Mouse (Mus musculus): ENCODE results near the gene Pla2g2e. TPM values are rescaled to one million over a fixed set of nuclear protein-coding genes. Genes with fewer than 3 reads are reported as not detected.
A peak's percentile ranks its signal among the peaks of the same experiment; 100 is the strongest.

The Pla2g2e gene
- polyA plus RNA-seq (2015; fragmentation: Nextera tagmentation; extraction: Ambion mirVana): not detected in 2 replicates

DNA sequence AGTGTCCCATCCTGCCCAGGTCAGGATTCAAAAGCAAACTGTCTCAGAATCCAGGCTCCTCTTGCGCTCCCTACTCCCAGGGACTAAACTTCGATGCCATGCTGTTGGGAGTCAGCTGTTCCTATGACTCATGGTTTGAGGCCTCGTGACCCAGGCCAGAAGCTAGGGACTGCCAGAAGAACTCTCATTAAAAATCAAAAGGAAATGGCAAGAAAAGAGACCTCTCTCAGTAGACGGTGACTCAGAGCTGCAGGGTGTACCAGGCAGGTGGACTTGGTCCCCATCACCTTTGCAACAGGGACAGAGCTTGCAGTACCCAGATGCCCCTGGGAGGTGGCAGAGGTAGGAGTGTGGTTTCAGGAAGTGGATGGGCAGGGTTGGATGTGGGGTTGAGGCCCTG, at the start of gene Pla2g2e:
Gene Pla2g2e, plus strand, starts transcription at position 212 of the 400 bp plus-strand sequence.
- Histone ChIP-seq H3K4me2 (no peak within 1 kb of the TSS), H3K36me3 (no peaks in the 10 kb centered on the region), H3K4me1 (replicated peaks) (peaks cover 11% of the 10 kb centered on the region), H3K27me3 (peaks cover 15% of the 10 kb centered on the region; the same call in 1 of the 2 replicates), H3K9me3 (no peaks in the 10 kb centered on the region), H3K4me3 (no peak within 1 kb of the TSS), H3K27ac (replicated peaks) (0 out of 2 replicates have a peak within 1 kb of the TSS, but pooled peaks have one; percentile 18), H3K9ac (no peak within 1 kb of the TSS)
- 84% methylated on average over 4 of the region's 4 CpGs for WGBS
- no peak for ATAC-seq (ENCODE audit: low read depth)

DNA sequence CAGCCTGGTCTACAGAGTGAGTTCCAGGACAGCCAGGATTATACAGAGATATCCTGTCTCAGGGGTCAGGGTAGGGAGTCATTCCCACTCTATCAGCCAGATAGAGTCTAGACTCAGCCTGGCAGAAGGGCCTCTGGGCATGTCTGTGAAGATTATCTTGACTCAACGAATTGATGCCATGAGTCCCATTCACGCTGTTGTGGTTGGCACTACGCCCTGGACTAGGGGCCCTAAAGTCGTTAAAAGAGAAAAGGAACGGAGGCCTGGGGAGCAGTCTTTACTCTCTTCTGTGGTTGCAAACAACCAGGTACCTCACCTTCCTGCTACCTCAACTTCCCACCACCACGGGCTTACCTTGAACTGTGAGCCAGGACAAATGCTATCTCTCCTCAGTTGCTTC, 37.9 kb upstream of the Pla2g2e start:
- H3K4me2 ChIP-seq: no peak overlapping the region
- no peak for ATAC-seq (ENCODE audit: low read depth)
- WGBS: 85% methylated on average over 6 of the region's 6 CpGs
- no peak overlapping the region for H3K4me3 ChIP-seq
- no peaks in the 10 kb centered on the region for H3K4me1 ChIP-seq (replicated peaks)
- H3K36me3 ChIP-seq: no peaks in the 10 kb centered on the region
- H3K9me3 ChIP-seq: peaks cover 18% of the 10 kb centered on the region
- H3K27me3 ChIP-seq: no peaks in the 10 kb centered on the region
- H3K9ac ChIP-seq: no peak overlapping the region
- H3K27ac ChIP-seq (replicated peaks): no peak overlapping the region

DNA sequence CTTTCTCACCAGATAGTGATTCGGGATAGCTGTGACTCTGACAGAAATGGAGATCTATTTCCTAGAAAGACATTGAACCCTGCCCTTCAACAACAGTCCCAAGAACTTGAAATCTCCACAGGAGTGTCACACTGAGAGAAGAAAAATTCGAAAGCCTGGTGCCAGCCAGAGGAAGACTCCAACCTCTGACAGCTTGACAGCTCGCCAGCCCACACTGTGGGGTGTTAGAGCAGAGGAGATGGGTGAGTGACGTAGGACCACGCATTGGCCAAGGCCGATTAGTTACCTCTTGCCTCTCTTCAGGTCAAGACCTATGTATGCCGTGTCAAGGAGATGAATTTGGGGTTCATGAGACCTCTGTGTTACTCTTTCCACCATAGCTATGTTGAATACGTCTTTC, 37.0 kb upstream of the Pla2g2e start:
- no peaks in the 10 kb centered on the region for H3K27me3 ChIP-seq
- no peaks in the 10 kb centered on the region for H3K36me3 ChIP-seq
- WGBS: 83% methylated on average over 8 of the region's 8 CpGs
- no peak overlapping the region for H3K27ac ChIP-seq (replicated peaks)
- H3K9me3 ChIP-seq: peaks cover 23% of the 10 kb centered on the region
- no peak for ATAC-seq (ENCODE audit: low read depth)
- no peak overlapping the region for H3K9ac ChIP-seq
- no peaks in the 10 kb centered on the region for H3K4me1 ChIP-seq (replicated peaks)
- no peak overlapping the region for H3K4me2 ChIP-seq
- no peak overlapping the region for H3K4me3 ChIP-seq

DNA sequence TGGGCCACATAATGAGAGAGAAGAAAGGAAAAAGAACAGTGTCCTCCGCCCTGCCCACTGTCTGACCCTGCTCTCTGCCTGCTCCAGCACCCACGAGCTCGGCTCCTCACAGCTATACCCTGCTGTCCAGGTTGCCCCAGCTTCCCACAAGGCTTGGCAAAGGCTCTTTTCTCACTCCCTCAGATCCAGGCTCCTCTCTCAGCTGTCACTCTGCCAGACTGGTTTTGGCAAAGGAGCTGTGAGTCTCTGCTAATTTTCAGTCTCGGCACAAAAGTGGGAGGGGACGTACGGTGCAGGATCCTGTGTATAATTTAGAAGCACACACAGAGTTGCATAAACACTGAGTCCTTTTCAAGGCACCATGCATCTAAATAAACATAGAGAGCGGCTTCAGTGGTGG, 36.4 kb upstream of the Pla2g2e start:
- Histone ChIP-seq H3K9me3 (peaks cover 23% of the 10 kb centered on the region), H3K27ac (replicated peaks) (no peak overlapping the region), H3K9ac (no peak overlapping the region), H3K27me3 (no peaks in the 10 kb centered on the region), H3K4me3 (no peak overlapping the region), H3K36me3 (no peaks in the 10 kb centered on the region), H3K4me2 (no peak overlapping the region), H3K4me1 (replicated peaks) (no peaks in the 10 kb centered on the region)
- ATAC-seq (ENCODE audit: low read depth): no peak
- WGBS: 83% methylated on average over 7 of the region's 7 CpGs

DNA sequence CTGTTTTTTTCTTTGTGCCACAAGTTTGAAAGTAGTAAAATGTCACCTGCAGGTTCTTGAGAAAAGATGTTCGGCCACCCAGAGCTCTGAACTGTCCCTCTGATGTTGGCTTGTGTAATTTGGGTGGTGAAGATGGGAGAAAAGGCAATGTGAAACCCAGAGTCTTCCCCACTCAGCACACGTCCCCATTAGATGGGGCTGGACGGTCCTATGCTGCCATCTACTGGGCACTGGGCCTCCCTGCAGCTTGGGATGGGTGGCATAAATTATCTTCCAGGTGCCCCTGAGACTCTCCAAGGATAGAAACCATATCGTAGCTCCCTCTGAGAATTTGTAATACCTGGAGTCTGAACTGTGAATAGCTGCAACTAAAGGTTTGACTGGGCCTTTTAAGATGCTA, 26.3 kb upstream of the Pla2g2e start:
- Histone ChIP-seq H3K4me1 (replicated peaks) (no peaks in the 10 kb centered on the region), H3K36me3 (no peaks in the 10 kb centered on the region), H3K9me3 (no peaks in the 10 kb centered on the region), H3K27ac (replicated peaks) (no peak overlapping the region), H3K4me2 (no peak overlapping the region), H3K9ac (no peak overlapping the region), H3K27me3 (no peaks in the 10 kb centered on the region), H3K4me3 (no peak overlapping the region)
- ATAC-seq (ENCODE audit: low read depth): peak; percentile 63; the same call in 1 of the 2 replicates
- WGBS: 3% methylated on average over 4 of the region's 4 CpGs

DNA sequence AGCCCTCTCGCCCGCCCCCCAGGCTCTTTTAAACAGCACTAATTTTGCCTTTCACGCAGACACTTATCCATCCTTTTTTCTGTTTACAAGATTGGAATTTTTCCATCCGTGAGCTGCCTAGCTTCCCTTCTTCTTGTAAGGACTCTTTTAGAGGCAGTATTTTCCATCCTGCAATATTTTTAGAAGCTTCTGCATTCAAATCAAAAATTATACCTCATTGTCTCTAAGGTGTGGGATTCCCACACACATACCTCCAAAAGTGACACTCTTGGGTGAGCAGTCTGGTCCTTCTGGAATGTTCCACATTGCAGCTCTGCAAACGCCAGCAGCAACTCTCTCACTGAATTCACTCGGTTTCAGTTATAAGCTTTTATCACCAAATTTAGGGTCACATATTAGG, 24.8 kb upstream of the Pla2g2e start:
- WGBS: 70% methylated on average over 6 of the region's 6 CpGs
- Histone ChIP-seq H3K9me3 (no peaks in the 10 kb centered on the region), H3K4me1 (replicated peaks) (no peaks in the 10 kb centered on the region)

DNA sequence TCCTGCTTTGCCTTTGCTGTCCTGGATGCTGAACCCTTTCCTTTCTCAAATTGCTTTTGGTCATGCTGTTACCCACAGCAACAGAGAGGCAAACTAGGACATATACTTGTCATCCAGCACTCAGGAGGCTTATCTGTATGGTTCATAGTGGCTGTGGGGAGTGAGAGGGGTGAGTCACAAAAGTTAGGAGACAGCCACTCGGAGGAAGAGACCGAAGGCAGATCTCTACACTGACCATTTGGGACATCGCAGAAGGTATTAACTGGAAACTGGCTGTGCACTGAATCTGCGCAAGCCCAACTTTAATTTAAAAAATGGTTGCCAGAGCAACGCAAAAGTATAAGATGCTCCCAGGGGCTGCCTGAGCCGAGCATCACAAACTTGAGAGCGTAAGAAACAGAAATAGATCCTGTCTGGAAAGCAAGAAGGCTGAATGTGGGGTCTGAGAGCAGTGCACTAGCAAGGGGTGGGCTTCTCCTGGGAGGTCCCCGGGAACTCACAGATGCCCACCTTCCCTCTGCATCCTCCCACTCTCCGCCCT, 22.6 kb upstream of the Pla2g2e start:
- no peaks in the 10 kb centered on the region for H3K36me3 ChIP-seq
- H3K9me3 ChIP-seq: no peaks in the 10 kb centered on the region
- no peak overlapping the region for H3K4me2 ChIP-seq
- no peaks in the 10 kb centered on the region for H3K27me3 ChIP-seq
- no peak overlapping the region for H3K27ac ChIP-seq (replicated peaks)
- H3K4me1 ChIP-seq (replicated peaks): peaks cover 11% of the 10 kb centered on the region; the same call in 1 of the 2 replicates
- WGBS: 84% methylated on average over 9 of the region's 9 CpGs
- no peak for ATAC-seq (ENCODE audit: low read depth)
- H3K9ac ChIP-seq: no peak overlapping the region
- H3K4me3 ChIP-seq: no peak overlapping the region

More for the DNA sequence above, 24.8 kb upstream of the Pla2g2e start:
- Histone ChIP-seq H3K9ac (no peak overlapping the region), H3K36me3 (no peaks in the 10 kb centered on the region), H3K27ac (replicated peaks) (no peak overlapping the region), H3K4me2 (no peak overlapping the region), H3K27me3 (no peaks in the 10 kb centered on the region), H3K4me3 (no peak overlapping the region)
- ATAC-seq (ENCODE audit: low read depth): no peak

DNA sequence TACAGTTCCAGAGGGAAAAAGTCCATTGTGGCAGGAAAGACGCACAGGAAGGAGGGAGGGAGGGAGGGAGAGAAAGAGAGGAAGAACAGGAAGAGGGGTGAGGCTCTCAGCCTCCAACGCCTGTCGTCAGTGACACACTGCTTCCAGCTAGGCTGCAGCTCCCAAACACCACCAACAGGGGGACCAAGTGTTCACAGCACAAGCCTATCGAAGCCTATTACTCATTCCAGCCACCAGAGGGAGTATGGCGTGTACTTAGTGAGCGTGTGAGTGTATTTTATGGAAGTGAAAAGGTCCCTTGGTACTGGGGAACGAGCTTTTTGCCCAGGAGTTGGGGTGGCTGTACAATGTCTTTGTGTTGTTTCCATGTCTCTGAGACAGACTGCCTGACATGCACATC, 21.3 kb upstream of the Pla2g2e start:
- Histone ChIP-seq H3K4me3 (no peak overlapping the region), H3K4me1 (replicated peaks) (peaks cover 12% of the 10 kb centered on the region; the same call in 1 of the 2 replicates), H3K27me3 (no peaks in the 10 kb centered on the region), H3K27ac (replicated peaks) (no peak overlapping the region), H3K9me3 (no peaks in the 10 kb centered on the region), H3K4me2 (no peak overlapping the region), H3K9ac (no peak overlapping the region), H3K36me3 (no peaks in the 10 kb centered on the region)
- 25% methylated on average over 7 of the region's 7 CpGs for WGBS
- no peak for ATAC-seq (ENCODE audit: low read depth)

DNA sequence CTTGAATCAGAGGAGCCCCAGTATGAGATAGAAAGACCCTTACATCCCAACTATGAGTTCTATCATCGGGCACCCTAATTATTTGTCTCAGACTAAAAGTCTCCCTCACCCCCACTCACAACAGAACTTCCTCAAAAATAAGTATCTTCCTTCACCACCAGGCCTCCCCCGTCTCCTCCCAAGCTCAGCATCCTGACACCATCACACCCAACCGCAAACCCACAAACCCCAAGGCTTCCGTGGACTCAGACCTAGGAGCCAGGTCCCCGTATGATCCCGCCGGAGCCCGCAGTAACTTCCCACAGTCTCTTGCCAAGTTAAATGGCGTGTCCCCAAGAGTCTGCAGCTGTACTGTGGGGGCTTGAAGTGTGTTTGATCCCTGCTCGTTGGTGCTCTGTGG, 20.2 kb upstream of the Pla2g2e start:
- 86% methylated on average over 10 of the region's 10 CpGs for WGBS
- ATAC-seq (ENCODE audit: low read depth): no peak
- H3K9ac ChIP-seq: no peak overlapping the region
- H3K4me2 ChIP-seq: no peak overlapping the region
- peaks cover 12% of the 10 kb centered on the region; the same call in 1 of the 2 replicates for H3K4me1 ChIP-seq (replicated peaks)
- no peak overlapping the region for H3K4me3 ChIP-seq
- no peaks in the 10 kb centered on the region for H3K36me3 ChIP-seq
- H3K27ac ChIP-seq (replicated peaks): no peak overlapping the region
- H3K27me3 ChIP-seq: no peaks in the 10 kb centered on the region
- no peaks in the 10 kb centered on the region for H3K9me3 ChIP-seq

DNA sequence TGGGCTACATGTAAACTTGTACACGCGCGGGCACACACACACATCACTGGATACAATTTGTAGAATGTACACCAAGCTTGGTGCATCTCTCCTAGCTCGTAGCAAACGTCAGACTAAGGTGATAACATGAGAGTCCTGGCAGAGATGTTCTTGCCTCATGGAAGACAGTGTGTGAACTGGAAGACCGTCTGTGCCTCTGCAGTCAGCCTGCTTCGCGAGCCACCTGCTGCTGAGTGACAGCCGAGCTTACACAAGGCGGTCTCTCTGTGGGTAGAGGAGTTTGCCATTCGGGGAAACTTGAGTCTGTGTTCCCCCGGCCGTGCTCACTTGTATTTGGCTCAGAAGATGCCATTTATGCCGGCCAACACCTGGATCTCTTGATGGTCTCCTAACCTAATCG, 19.3 kb upstream of the Pla2g2e start:
- H3K9me3 ChIP-seq: no peaks in the 10 kb centered on the region
- peaks cover 12% of the 10 kb centered on the region; the same call in 1 of the 2 replicates for H3K4me1 ChIP-seq (replicated peaks)
- no peak for ATAC-seq (ENCODE audit: low read depth)
- H3K36me3 ChIP-seq: no peaks in the 10 kb centered on the region
- no peak overlapping the region for H3K4me2 ChIP-seq
- H3K27ac ChIP-seq (replicated peaks): no peak overlapping the region
- WGBS: 87% methylated on average over 15 of the region's 15 CpGs
- H3K4me3 ChIP-seq: no peak overlapping the region
- no peak overlapping the region for H3K9ac ChIP-seq
- H3K27me3 ChIP-seq: no peaks in the 10 kb centered on the region

DNA sequence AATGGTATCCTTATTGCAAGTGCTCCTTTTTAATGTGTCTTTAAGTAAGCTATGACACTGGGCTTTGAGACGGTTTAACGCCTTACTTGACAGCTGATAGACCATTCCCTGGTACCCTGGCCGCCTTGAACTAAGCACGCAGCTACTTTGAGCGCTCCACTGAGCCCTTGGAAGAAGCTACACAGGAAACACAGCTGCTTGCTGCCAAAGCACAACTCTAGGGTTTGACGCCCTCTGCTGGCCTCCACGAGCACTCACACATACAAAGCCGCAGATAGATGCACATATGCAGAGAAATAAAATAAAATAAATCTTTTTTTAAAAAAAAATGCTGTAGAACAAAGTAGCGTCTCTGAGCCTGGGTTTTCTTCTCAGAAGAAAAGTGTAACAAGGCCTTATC, 18.5 kb upstream of the Pla2g2e start:
- ATAC-seq (ENCODE audit: low read depth): peak; percentile 45; the same call in 1 of the 2 replicates
- 24% methylated on average over 9 of the region's 9 CpGs for WGBS
- no peak overlapping the region; the same call in none of the 2 replicates for H3K27ac ChIP-seq (replicated peaks)

DNA sequence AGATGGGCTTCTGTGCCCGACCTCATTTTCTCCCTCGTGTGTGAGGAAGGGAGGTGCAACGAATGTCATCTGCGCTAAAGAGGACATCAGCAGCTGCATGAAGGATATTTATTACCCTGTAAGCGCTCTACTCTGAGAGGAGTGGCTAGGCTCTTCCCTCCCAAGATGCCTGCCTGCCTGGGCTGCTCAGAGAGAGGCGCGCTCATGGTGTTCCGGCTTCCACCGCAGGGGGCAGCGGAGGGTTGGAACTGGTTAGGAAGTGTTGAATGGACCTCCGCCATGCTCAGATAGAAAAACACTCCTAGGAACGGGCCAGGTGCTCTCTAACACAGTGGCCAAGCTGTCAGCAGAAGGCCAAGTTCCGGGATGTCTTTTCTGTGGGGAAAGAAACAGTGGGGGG, 18.0 kb upstream of the Pla2g2e start:
- peak overlapping the region; percentile 43 for H3K27ac ChIP-seq (replicated peaks)
- peak overlapping the region; percentile 27 for H3K4me3 ChIP-seq
- no peaks in the 10 kb centered on the region for H3K36me3 ChIP-seq
- ATAC-seq (ENCODE audit: low read depth): peak; percentile 91
- H3K27me3 ChIP-seq: no peaks in the 10 kb centered on the region
- peaks cover 12% of the 10 kb centered on the region; the same call in 1 of the 2 replicates for H3K4me1 ChIP-seq (replicated peaks)
- WGBS: 5% methylated on average over 13 of the region's 13 CpGs
- no peaks in the 10 kb centered on the region for H3K9me3 ChIP-seq
- H3K4me2 ChIP-seq: peak overlapping the region; percentile 51
- H3K9ac ChIP-seq: peak overlapping the region; percentile 39

More for the DNA sequence above, 18.5 kb upstream of the Pla2g2e start:
- Histone ChIP-seq H3K9me3 (no peaks in the 10 kb centered on the region), H3K4me2 (peak overlapping the region; percentile 51), H3K36me3 (no peaks in the 10 kb centered on the region), H3K4me1 (replicated peaks) (peaks cover 12% of the 10 kb centered on the region; the same call in 1 of the 2 replicates), H3K9ac (peak overlapping the region; percentile 39), H3K4me3 (peak overlapping the region; percentile 27), H3K27me3 (no peaks in the 10 kb centered on the region)

Data from neural tube, embryonic 13.5 days (tissue).